Mouse (Mus musculus): ENCODE measurements at regions not wholly inside any gene's neighbourhood (a gene's known extent, or its start where the extent isn't known, plus 50 kb on each side); places are given as distances from the start of the nearest gene placed in this dataset.

DNA sequence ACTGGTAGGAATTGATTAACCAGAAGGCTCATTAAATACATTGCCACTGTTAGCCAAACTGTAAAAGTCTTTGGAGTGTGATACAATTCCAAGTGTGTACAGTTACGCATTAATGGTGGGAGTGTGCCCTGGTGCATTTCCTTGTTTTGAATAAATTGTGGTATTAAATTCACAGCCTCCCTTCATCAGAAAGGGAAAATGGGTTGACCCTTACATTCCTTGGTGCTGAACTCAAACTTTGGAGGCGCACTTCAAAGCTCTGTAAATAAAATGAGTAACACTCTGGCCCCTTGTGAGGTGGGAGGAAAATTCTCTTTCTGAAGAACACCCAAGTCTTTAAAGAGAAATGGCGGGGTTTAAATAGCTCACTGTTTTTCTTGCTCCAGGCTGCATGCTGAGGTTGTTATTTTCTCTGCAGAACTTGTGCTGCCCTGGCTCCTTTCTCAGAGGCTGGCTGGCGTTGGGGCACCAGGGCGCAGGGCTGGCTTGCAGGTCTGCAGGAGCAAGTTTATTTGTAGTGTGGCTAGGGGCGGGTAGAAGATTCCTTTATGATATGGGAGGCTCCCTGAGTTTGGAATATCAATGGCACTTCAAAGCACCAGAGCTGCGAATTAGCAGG, 266.7 kb downstream of the Gpat3 start:
- TF ChIP-seq CTCF (IDR thresholded peaks at IDR 0.05; ENCODE audit: extremely low read depth, insufficient read length, insufficient replicate concordance, low read depth, low read length): no peak
- TF ChIP-seq POLR2A (IDR thresholded peaks at IDR 0.05; ENCODE audit: low read depth, low read length): no peak
